Comparison of ENCODE assay signal across 9 mouse cellular contexts in genomic region chr16:87501304-87502078, GRCm38 (mm10). TPM values are rescaled to one million over a fixed set of nuclear protein-coding genes. Genes with fewer than 3 reads are reported as not detected.
DNase-seq lines count a peak whose midpoint lies in the region; ATAC-seq lines count a peak whose summit lies in the region.
"Had no signal": no experiment of that assay in that cellular context is flagged by ENCODE, and none has a peak within 500 bp of the region (broad histone marks: within the 10 kb centered on the region; RNA-seq: fewer than 3 reads in every experiment).

No protein-coding gene starts in this region.

- no peak overlapping the region for H3K9ac ChIP-seq in forebrain, embryonic 12.5 days
- H3K9ac ChIP-seq in forebrain, embryonic 11.5 days (ENCODE audit: low read length) = no peak overlapping the region
- H3K9ac ChIP-seq in heart, embryonic 15.5 days = no peak overlapping the region
- H3K9ac ChIP-seq in liver, embryonic 16.5 days (ENCODE audit: low read depth, low read length) = no peak overlapping the region
- H3K9ac ChIP-seq: neural tube, embryonic 13.5 days had no signal

- 68% methylated on average over 13 of the region's 13 CpGs for WGBS in forebrain, embryonic 12.5 days
- WGBS in forebrain, embryonic 11.5 days = 70% methylated on average over 13 of the region's 13 CpGs
- WGBS in heart, embryonic 15.5 days = 13% methylated on average over 13 of the region's 13 CpGs
- 30% methylated on average over 13 of the region's 13 CpGs for WGBS in liver, embryonic 16.5 days (ENCODE audit: insufficient replicate concordance)

- H3K4me2 ChIP-seq in forebrain, embryonic 12.5 days = no peak overlapping the region
- no peak overlapping the region for H3K4me2 ChIP-seq in forebrain, embryonic 11.5 days (ENCODE audit: low read depth, low read length, severe bottlenecking)
- peak overlapping the region; percentile 29 for H3K4me2 ChIP-seq in heart, embryonic 15.5 days
- no peak overlapping the region for H3K4me2 ChIP-seq in liver, embryonic 16.5 days (ENCODE audit: low read depth, low read length)
- H3K4me2 ChIP-seq: neural tube, embryonic 13.5 days had no signal

- ATAC-seq in forebrain, embryonic 12.5 days (ENCODE audit: low FRiP score) = 0 out of 2 replicates have a peak, but pooled peaks have one; percentile 25
- no peak for ATAC-seq in forebrain, embryonic 11.5 days (replicated peaks; ENCODE audit: low FRiP score)
- peak; percentile 64 for ATAC-seq in heart, embryonic 15.5 days (replicated peaks; ENCODE audit: insufficient number of reproducible peaks, insufficient read depth, low FRiP score, low read depth)
- ATAC-seq in liver, embryonic 16.5 days (ENCODE audit: low read depth) = peak; percentile 69
- no peak for ATAC-seq in cerebellum, adult (ENCODE audit: insufficient number of reproducible peaks, low FRiP score, low TSS enrichment)

- DNase-seq in forebrain, embryonic 11.5 days (ENCODE audit: low spot score) = no peak
- DNase-seq in adrenal gland, postnatal 36 days = peak; percentile 47
- DNase-seq in gastrocnemius, postnatal 25 days = no peak
- DNase-seq in thymus, postnatal 10 days (ENCODE audit: low spot score in 2 of 2) = no peak

- H3K4me3 ChIP-seq in forebrain, embryonic 12.5 days (replicated peaks) = no peak overlapping the region
- no peak overlapping the region for H3K4me3 ChIP-seq in forebrain, embryonic 11.5 days (ENCODE audit: low read depth, low read length)
- no peak overlapping the region for H3K4me3 ChIP-seq in heart, embryonic 15.5 days
- no peak overlapping the region for H3K4me3 ChIP-seq in liver, embryonic 16.5 days (ENCODE audit: low read depth, low read length)
- H3K4me3 ChIP-seq: neural tube, embryonic 13.5 days had no signal

- no peaks in the 10 kb centered on the region for H3K27me3 ChIP-seq in forebrain, embryonic 12.5 days
- H3K27me3 ChIP-seq in forebrain, embryonic 11.5 days (ENCODE audit: control insufficient read depth, insufficient read depth, low read length) = no peaks in the 10 kb centered on the region
- H3K27me3 ChIP-seq in heart, embryonic 15.5 days = no peaks in the 10 kb centered on the region
- no peaks in the 10 kb centered on the region for H3K27me3 ChIP-seq in liver, embryonic 16.5 days (ENCODE audit: control insufficient read depth, insufficient read depth, low read depth, low read length)
- H3K27me3 ChIP-seq: neural tube, embryonic 13.5 days had no signal

- H3K27ac ChIP-seq in forebrain, embryonic 12.5 days = no peak overlapping the region
- no peak overlapping the region for H3K27ac ChIP-seq in forebrain, embryonic 11.5 days (ENCODE audit: low read depth, low read length)
- H3K27ac ChIP-seq in heart, embryonic 15.5 days = peak overlapping the region; percentile 68
- H3K27ac ChIP-seq in liver, embryonic 16.5 days (ENCODE audit: low read length) = no peak overlapping the region
- H3K27ac ChIP-seq: neural tube, embryonic 13.5 days had no signal

- no peaks in the 10 kb centered on the region for H3K9me3 ChIP-seq in forebrain, embryonic 12.5 days
- no peaks in the 10 kb centered on the region for H3K9me3 ChIP-seq in forebrain, embryonic 11.5 days (ENCODE audit: control insufficient read depth, low read length)
- no peaks in the 10 kb centered on the region for H3K9me3 ChIP-seq in heart, embryonic 15.5 days (replicated peaks)
- H3K9me3 ChIP-seq in liver, embryonic 16.5 days (replicated peaks; ENCODE audit: control insufficient read depth, low read length) = no peaks in the 10 kb centered on the region
- H3K9me3 ChIP-seq: neural tube, embryonic 13.5 days had no signal

- peaks cover 7% of the 10 kb centered on the region for H3K4me1 ChIP-seq in forebrain, embryonic 12.5 days
- 0 out of 2 replicates have a peak, but pooled peaks cover 2% of the 10 kb centered on the region for H3K4me1 ChIP-seq in forebrain, embryonic 11.5 days (replicated peaks; ENCODE audit: control insufficient read depth, insufficient read depth, low read length)
- peaks cover 16% of the 10 kb centered on the region for H3K4me1 ChIP-seq in heart, embryonic 15.5 days (replicated peaks)
- peaks cover 9% of the 10 kb centered on the region for H3K4me1 ChIP-seq in liver, embryonic 16.5 days (ENCODE audit: control insufficient read depth, low read depth, low read length)

- no peaks in the 10 kb centered on the region for H3K36me3 ChIP-seq in forebrain, embryonic 12.5 days (replicated peaks)
- H3K36me3 ChIP-seq in forebrain, embryonic 11.5 days (ENCODE audit: control insufficient read depth, insufficient read depth, low read length) = no peaks in the 10 kb centered on the region
- H3K36me3 ChIP-seq in heart, embryonic 15.5 days = no peaks in the 10 kb centered on the region
- H3K36me3 ChIP-seq in liver, embryonic 16.5 days (ENCODE audit: control insufficient read depth, insufficient read depth) = no peaks in the 10 kb centered on the region
- H3K36me3 ChIP-seq: neural tube, embryonic 13.5 days had no signal

RNA-seq across cellular contexts. Expression of gene Cct8, which starts 5.8 kb away (rescaled TPM):
- polyA plus RNA-seq in forebrain, embryonic 12.5 days (2016; fragmentation: Nextera tagmentation; extraction: Ambion mirVana) = 529 and 541 TPM in 2 replicates
- 606 and 643 TPM in 2 replicates for polyA plus RNA-seq in forebrain, embryonic 11.5 days (2014; fragmentation: Nextera tagmentation; extraction: Ambion mirVana)
- 100 to 1,000 TPM; 202 to 252 TPM for total RNA-seq in adrenal gland, postnatal 36 days (2021)
- 282 and 291 TPM in 2 replicates for polyA plus RNA-seq in heart, embryonic 15.5 days (2015; fragmentation: Nextera tagmentation; extraction: Ambion mirVana)
- polyA plus RNA-seq in liver, embryonic 16.5 days (2015; fragmentation: Nextera tagmentation; extraction: Ambion mirVana) = 185 and 211 TPM in 2 replicates
- 100 to 1,000 TPM; 111 to 117 TPM for total RNA-seq in gastrocnemius, postnatal 25 days (2021)

RNA-seq across cellular contexts. Expression of gene Usp16, which starts 47.0 kb away (rescaled TPM):
- polyA plus RNA-seq in forebrain, embryonic 12.5 days (2016; fragmentation: Nextera tagmentation; extraction: Ambion mirVana) = 43.8 and 50.4 TPM in 2 replicates
- 43.8 and 45.7 TPM in 2 replicates for polyA plus RNA-seq in forebrain, embryonic 11.5 days (2014; fragmentation: Nextera tagmentation; extraction: Ambion mirVana)
- total RNA-seq in adrenal gland, postnatal 36 days (2021) = 10 to 100 TPM; 78.0 to 78.3 TPM
- 33.2 and 36.8 TPM in 2 replicates for polyA plus RNA-seq in heart, embryonic 15.5 days (2015; fragmentation: Nextera tagmentation; extraction: Ambion mirVana)
- polyA plus RNA-seq in liver, embryonic 16.5 days (2015; fragmentation: Nextera tagmentation; extraction: Ambion mirVana) = 13.6 and 15.7 TPM in 2 replicates
- 10 to 100 TPM; 38.3 to 47.5 TPM for total RNA-seq in gastrocnemius, postnatal 25 days (2021)

RNA-seq across cellular contexts. Expression of gene Map3k7cl, which starts 51.6 kb away (rescaled TPM):
- not detected in 2 replicates for polyA plus RNA-seq in forebrain, embryonic 12.5 days (2016; fragmentation: Nextera tagmentation; extraction: Ambion mirVana)
- polyA plus RNA-seq in forebrain, embryonic 11.5 days (2014; fragmentation: Nextera tagmentation; extraction: Ambion mirVana) = 0.15 TPM in 1 of 2 replicates, not detected in the other
- 1 to 10 TPM in 1 of 2 experiments, under 1 TPM in 1; 0.72 to 1.0 TPM for total RNA-seq in adrenal gland, postnatal 36 days (2021)
- 1.0 and 1.3 TPM in 2 replicates for polyA plus RNA-seq in heart, embryonic 15.5 days (2015; fragmentation: Nextera tagmentation; extraction: Ambion mirVana)
- polyA plus RNA-seq in liver, embryonic 16.5 days (2015; fragmentation: Nextera tagmentation; extraction: Ambion mirVana) = 0.09 TPM in 1 of 2 replicates, not detected in the other
- total RNA-seq in gastrocnemius, postnatal 25 days (2021) = 10 to 100 TPM; 11.5 to 17.4 TPM
- polyA plus RNA-seq: neural tube, embryonic 13.5 days had no signal

Comparison
In these comparisons a context has a peak if more than half of its experiments do, and no peak if none do; other contexts are left out.
1. ATAC-seq: peak in forebrain, embryonic 12.5 days (single experiment), heart, embryonic 15.5 days (single experiment) and liver, embryonic 16.5 days (single experiment); none in forebrain, embryonic 11.5 days (single experiment) and cerebellum, adult (single experiment).
2. DNase-seq: peak in adrenal gland, postnatal 36 days (2 of 2); none in forebrain, embryonic 11.5 days (single experiment), gastrocnemius, postnatal 25 days (single experiment) and thymus, postnatal 10 days (0 of 2).